Mouse (Mus musculus): ENCODE results near the gene Col15a1. TPM values are rescaled to one million over a fixed set of nuclear protein-coding genes. Genes with fewer than 3 reads are reported as not detected.

Gene Col15a1
- total RNA-seq, 1 experiment: 0.31 TPM

GRCm38 (mm10) chr4:47235312-47235711, 27.4 kb downstream of the Col15a1 start:
- no peak overlapping the region for H3K9ac ChIP-seq (ENCODE audit: insufficient read depth, low read depth, low read length, poor library complexity, severe bottlenecking)
- TF ChIP-seq MAFK (IDR thresholded peaks at IDR 0.05; ENCODE audit: insufficient read depth, low read depth, low read length): no peak
- TF ChIP-seq ZNF384 (IDR thresholded peaks at IDR 0.05; ENCODE audit: low read depth, low read length): no peak
- TF ChIP-seq HCFC1 (IDR thresholded peaks at IDR 0.05; ENCODE audit: borderline replicate concordance, insufficient read depth, low read length): no peak
- no peak for TF ChIP-seq ZC3H11A (IDR thresholded peaks at IDR 0.05; ENCODE audit: borderline replicate concordance, low read depth, low read length)
- TF ChIP-seq CHD2 (IDR thresholded peaks at IDR 0.05; ENCODE audit: low read depth, low read length): no peak
- no peaks in the 10 kb centered on the region for H3K36me3 ChIP-seq (ENCODE audit: control insufficient read depth, insufficient read depth, low read length, poor library complexity, severe bottlenecking)
- peak; percentile 27 for DNase-seq (ENCODE audit: low read depth, low spot score)
- no peaks in the 10 kb centered on the region for H3K9me3 ChIP-seq (ENCODE audit: control insufficient read depth, insufficient read depth, low read depth, low read length)
- H3K27ac ChIP-seq (ENCODE audit: insufficient read depth, low read depth, low read length, poor library complexity, severe bottlenecking): no peak overlapping the region
- 0 out of 4 replicates have a peak, but pooled peaks cover 0 to 2% of the 10 kb centered on the region in 2 experiments for H3K4me1 ChIP-seq (ENCODE audit: control insufficient read depth in 2 of 2, insufficient read depth in 2 of 2, low read length in 2 of 2, poor library complexity in 1 of 2)
- in situ Hi-C loops (cut with MboI; ENCODE audit: low sequenced_read_pairs in 2 of 2, unreplicated experiment in 2 of 2): no loop called here
- no peak overlapping the region for H3K4me3 ChIP-seq (ENCODE audit: insufficient read depth in 1 of 2, low read depth in 1 of 2, low read length in 2 of 2, poor library complexity in 1 of 2, severe bottlenecking in 1 of 2)

- Histone ChIP-seq H3K36me3 (ENCODE audit: control insufficient read depth, insufficient read depth, low read length, poor library complexity, severe bottlenecking) (no peaks in the 10 kb centered on the region), H3K9ac (ENCODE audit: insufficient read depth, low read depth, low read length, poor library complexity, severe bottlenecking) (no peak overlapping the region), H3K4me1 (ENCODE audit: control insufficient read depth in 2 of 2, insufficient read depth in 2 of 2, low read length in 2 of 2, poor library complexity in 1 of 2) (0 out of 4 replicates have a peak, but pooled peaks cover 0 to 2% of the 10 kb centered on the region in 2 experiments), H3K4me3 (ENCODE audit: insufficient read depth in 1 of 2, low read depth in 1 of 2, low read length in 2 of 2, poor library complexity in 1 of 2, severe bottlenecking in 1 of 2) (no peak overlapping the region), H3K27ac (ENCODE audit: insufficient read depth, low read depth, low read length, poor library complexity, severe bottlenecking) (no peak overlapping the region), H3K9me3 (ENCODE audit: control insufficient read depth, insufficient read depth, low read depth, low read length) (no peaks in the 10 kb centered on the region)
- DNase-seq (ENCODE audit: low read depth, low spot score): no peak
- in situ Hi-C loops (cut with MboI; ENCODE audit: low sequenced_read_pairs in 2 of 2, unreplicated experiment in 2 of 2): no loop called here
- TF ChIP-seq ZC3H11A (IDR thresholded peaks at IDR 0.05; ENCODE audit: borderline replicate concordance, low read depth, low read length) (no peak), ZNF384 (IDR thresholded peaks at IDR 0.05; ENCODE audit: low read depth, low read length) (no peak), HCFC1 (IDR thresholded peaks at IDR 0.05; ENCODE audit: borderline replicate concordance, insufficient read depth, low read length) (no peak), CHD2 (IDR thresholded peaks at IDR 0.05; ENCODE audit: low read depth, low read length) (no peak), MAFK (IDR thresholded peaks at IDR 0.05; ENCODE audit: insufficient read depth, low read depth, low read length) (no peak)
Measured at GRCm38 (mm10) chr4:47236104-47236503, 28.1 kb downstream of the Col15a1 start.

GRCm38 (mm10) chr4:47237220-47237619, 29.3 kb downstream of the Col15a1 start:
- Histone ChIP-seq H3K36me3 (ENCODE audit: control insufficient read depth, insufficient read depth, low read length, poor library complexity, severe bottlenecking) (no peaks in the 10 kb centered on the region), H3K9me3 (ENCODE audit: control insufficient read depth, insufficient read depth, low read depth, low read length) (no peaks in the 10 kb centered on the region), H3K4me3 (ENCODE audit: insufficient read depth in 1 of 2, low read depth in 1 of 2, low read length in 2 of 2, poor library complexity in 1 of 2, severe bottlenecking in 1 of 2) (peak overlapping the region; percentile 40 to 42; a peak in 3 of 4 replicates), H3K4me1 (ENCODE audit: control insufficient read depth in 2 of 2, insufficient read depth in 2 of 2, low read length in 2 of 2, poor library complexity in 1 of 2) (0 out of 4 replicates have a peak, but pooled peaks cover 0 to 2% of the 10 kb centered on the region in 2 experiments), H3K27ac (ENCODE audit: insufficient read depth, low read depth, low read length, poor library complexity, severe bottlenecking) (no peak overlapping the region), H3K9ac (ENCODE audit: insufficient read depth, low read depth, low read length, poor library complexity, severe bottlenecking) (no peak overlapping the region; the same call in 1 of the 2 replicates)
- TF ChIP-seq HCFC1 (IDR thresholded peaks at IDR 0.05; ENCODE audit: borderline replicate concordance, insufficient read depth, low read length): no peak
- no peak for TF ChIP-seq CHD2 (IDR thresholded peaks at IDR 0.05; ENCODE audit: low read depth, low read length)
- no peak for TF ChIP-seq ZNF384 (IDR thresholded peaks at IDR 0.05; ENCODE audit: low read depth, low read length)
- no peak for TF ChIP-seq MAFK (IDR thresholded peaks at IDR 0.05; ENCODE audit: insufficient read depth, low read depth, low read length)
- no peak for TF ChIP-seq ZC3H11A (IDR thresholded peaks at IDR 0.05; ENCODE audit: borderline replicate concordance, low read depth, low read length)
- in situ Hi-C loops (cut with MboI; ENCODE audit: low sequenced_read_pairs in 2 of 2, unreplicated experiment in 2 of 2): no loop called here
- DNase-seq (ENCODE audit: low read depth, low spot score): no peak

- TF ChIP-seq ZNF384 (IDR thresholded peaks at IDR 0.05; ENCODE audit: low read depth, low read length): no peak
- TF ChIP-seq ZC3H11A (IDR thresholded peaks at IDR 0.05; ENCODE audit: borderline replicate concordance, low read depth, low read length): no peak
- no peak for TF ChIP-seq MAFK (IDR thresholded peaks at IDR 0.05; ENCODE audit: insufficient read depth, low read depth, low read length)
- TF ChIP-seq HCFC1 (IDR thresholded peaks at IDR 0.05; ENCODE audit: borderline replicate concordance, insufficient read depth, low read length): no peak
- TF ChIP-seq CHD2 (IDR thresholded peaks at IDR 0.05; ENCODE audit: low read depth, low read length): no peak
- in situ Hi-C loops (cut with MboI; ENCODE audit: low sequenced_read_pairs in 2 of 2, unreplicated experiment in 2 of 2): no loop called here
- H3K4me1 ChIP-seq (ENCODE audit: control insufficient read depth in 2 of 2, insufficient read depth in 2 of 2, low read length in 2 of 2, poor library complexity in 1 of 2): 0 out of 4 replicates have a peak, but pooled peaks cover 0 to 2% of the 10 kb centered on the region in 2 experiments
- no peaks in the 10 kb centered on the region for H3K36me3 ChIP-seq (ENCODE audit: control insufficient read depth, insufficient read depth, low read length, poor library complexity, severe bottlenecking)
- H3K4me3 ChIP-seq (ENCODE audit: insufficient read depth in 1 of 2, low read depth in 1 of 2, low read length in 2 of 2, poor library complexity in 1 of 2, severe bottlenecking in 1 of 2): no peak overlapping the region
- H3K9ac ChIP-seq (ENCODE audit: insufficient read depth, low read depth, low read length, poor library complexity, severe bottlenecking): no peak overlapping the region
- H3K27ac ChIP-seq (ENCODE audit: insufficient read depth, low read depth, low read length, poor library complexity, severe bottlenecking): no peak overlapping the region
- H3K9me3 ChIP-seq (ENCODE audit: control insufficient read depth, insufficient read depth, low read depth, low read length): no peaks in the 10 kb centered on the region
- no peak for DNase-seq (ENCODE audit: low read depth, low spot score)
Measured at GRCm38 (mm10) chr4:47239114-47239513, 31.2 kb downstream of the Col15a1 start.

Data from ES-E14 (cell line).